Mouse (Mus musculus) liver, embryonic 12.5 days (tissue): Measurements from ENCODE around the gene 6330403K07Rik. TPM values are rescaled to one million over a fixed set of nuclear protein-coding genes. Genes with fewer than 3 reads are reported as not detected.

Source experiments
- ATAC-seq: fragments of 200-750 bp; cut with Nextera tagmentation; 2 replicates; pipeline ENCODE4 v1.8.0; 2017; ENCODE audit warnings: moderate number of reproducible peaks, mild to moderate bottlenecking, moderate library complexity
- H3K27ac ChIP-seq: fragments of 300-500 bp; sonication (generic); 2 replicates; pipeline ENCODE4 v1.5.1; 2016; ENCODE audit warnings: mild to moderate bottlenecking
- H3K27me3 ChIP-seq: fragments of 300-500 bp; sonication (generic); replicated peaks from 2 replicates; pipeline ENCODE4 v1.6.1; 2016; ENCODE audit warnings: mild to moderate bottlenecking, moderate library complexity
- H3K36me3 ChIP-seq: fragments of 300-500 bp; sonication (generic); 2 replicates; pipeline ENCODE4 v1.6.1; 2016; ENCODE audit warnings: mild to moderate bottlenecking, moderate library complexity
- H3K4me1 ChIP-seq: fragments of 300-500 bp; sonication (generic); 2 replicates; pipeline ENCODE4 v1.6.1; 2016
- H3K4me2 ChIP-seq: fragments of 300-500 bp; sonication (generic); 2 replicates; pipeline ENCODE4 v1.6.1; 2016; ENCODE audit warnings: mild to moderate bottlenecking, moderate library complexity
- H3K4me3 ChIP-seq: fragments of 300-500 bp; sonication (generic); 2 replicates; pipeline ENCODE4 v1.5.1; 2016; ENCODE audit warnings: mild to moderate bottlenecking, moderate library complexity
- H3K9ac ChIP-seq: fragments of 300-500 bp; sonication (generic); 2 replicates; pipeline ENCODE4 v1.6.1; 2016; ENCODE audit warnings: mild to moderate bottlenecking, moderate library complexity
- H3K9me3 ChIP-seq: fragments of 300-500 bp; sonication (generic); replicated peaks from 2 replicates; pipeline ENCODE4 v1.6.1; 2016; ENCODE audit warnings: mild to moderate bottlenecking, moderate library complexity
- WGBS: fragments of 180-500 bp; shearing (Covaris S2); methylation state at CpG from one replicate; pipeline ENCODE4 v1.1.7; 2016; ENCODE audit not compliant: insufficient replicate concordance; 5-methylcytosine and 5-hydroxymethylcytosine counted together
- polyA plus RNA-seq: library from polyadenylated mRNA; unstranded; fragments of >200 nt; fragmentation: Nextera tagmentation; extraction: Ambion mirVana; gene quantifications from 2 replicates; pipeline ENCODE4 v1.2.1, GENCODE M21; 2016

Gene 6330403K07Rik
- polyA plus RNA-seq, 1 experiment from 2014 or later, result 12.9 TPM

DNA sequence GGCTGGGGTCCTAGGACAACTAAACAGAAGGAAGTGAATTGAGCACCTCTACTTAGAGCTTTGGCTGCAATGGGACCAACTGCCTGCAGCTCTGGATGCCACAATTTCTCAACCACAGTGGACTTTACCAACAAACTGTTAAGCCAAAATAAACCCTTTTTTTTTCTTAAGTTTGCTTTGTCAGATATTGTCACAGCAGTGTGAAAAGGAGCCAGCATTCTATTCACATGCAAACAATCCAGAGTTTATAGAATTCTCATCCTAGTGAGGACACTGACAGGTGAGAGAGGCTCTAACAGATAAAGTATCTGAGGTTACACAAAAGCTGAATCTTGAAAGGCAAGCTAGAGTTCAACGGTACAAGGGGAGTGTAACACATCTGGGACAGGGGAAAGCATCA is 16.3 kb downstream of the 6330403K07Rik start:
- Histone ChIP-seq H3K9ac (peak overlapping the region; percentile 15; the same call in 1 of the 2 replicates), H3K27ac (no peak overlapping the region), H3K4me1 (peaks cover 40% of the 10 kb centered on the region), H3K4me3 (no peak overlapping the region), H3K36me3 (peaks cover 39% of the 10 kb centered on the region), H3K9me3 (no peaks in the 10 kb centered on the region), H3K27me3 (no peaks in the 10 kb centered on the region), H3K4me2 (no peak overlapping the region)
- WGBS, result 74% methylated on average over 1 of the region's 1 CpGs
- no peak for ATAC-seq

DNA sequence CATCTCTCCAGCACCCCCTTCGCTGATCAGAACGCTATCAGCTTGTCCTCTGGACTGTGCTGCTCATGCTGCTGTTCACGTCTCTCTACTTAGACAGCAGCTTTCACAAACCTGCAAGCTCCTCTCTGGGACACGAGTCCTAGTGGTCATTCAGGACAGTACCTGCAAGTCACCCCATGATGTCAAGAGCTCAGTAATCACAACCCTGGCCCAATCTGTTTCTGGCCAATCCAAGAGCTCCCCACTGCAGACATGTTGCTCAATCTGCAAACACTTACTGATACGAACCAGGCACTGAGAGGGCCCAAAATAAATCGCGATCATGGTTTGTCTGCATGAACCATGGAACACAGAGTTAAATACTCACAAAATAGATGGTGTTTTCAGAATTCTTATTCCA is 20.6 kb downstream of the 6330403K07Rik start:
- no peak overlapping the region for H3K9ac ChIP-seq
- 78% methylated on average over 7 of the region's 7 CpGs for WGBS
- peaks cover 23% of the 10 kb centered on the region for H3K4me1 ChIP-seq
- ATAC-seq, result peak; percentile 71
- H3K27me3 ChIP-seq, result no peaks in the 10 kb centered on the region
- H3K9me3 ChIP-seq, result no peaks in the 10 kb centered on the region
- H3K27ac ChIP-seq, result no peak overlapping the region
- peaks cover 69% of the 10 kb centered on the region for H3K36me3 ChIP-seq
- no peak overlapping the region for H3K4me2 ChIP-seq
- H3K4me3 ChIP-seq, result no peak overlapping the region

DNA sequence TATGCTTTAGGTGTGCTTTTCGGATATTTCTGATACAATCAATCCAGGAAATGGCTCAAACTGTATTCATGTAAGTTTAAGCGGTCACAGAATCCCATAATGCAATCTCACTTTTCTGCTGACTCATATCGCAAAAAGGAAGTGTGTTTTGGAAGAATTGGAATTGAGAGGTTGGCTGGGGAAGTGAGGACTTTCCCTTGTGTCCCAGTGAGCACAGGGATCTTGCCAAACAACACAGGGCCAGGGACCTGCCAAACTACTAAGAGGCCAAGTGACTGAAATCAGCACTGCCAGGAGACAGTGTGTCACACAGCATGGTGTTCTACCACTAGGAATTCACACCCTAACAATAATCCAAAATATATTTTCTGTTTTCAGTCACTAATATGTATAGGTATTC is 25.0 kb downstream of the 6330403K07Rik start:
- Histone ChIP-seq H3K27ac (no peak overlapping the region), H3K4me2 (no peak overlapping the region), H3K36me3 (peaks cover 59% of the 10 kb centered on the region), H3K27me3 (no peaks in the 10 kb centered on the region), H3K4me1 (peaks cover 16% of the 10 kb centered on the region), H3K9ac (no peak overlapping the region), H3K9me3 (no peaks in the 10 kb centered on the region), H3K4me3 (no peak overlapping the region)
- WGBS, result 76% methylated on average over 3 of the region's 3 CpGs
- no peak for ATAC-seq

DNA sequence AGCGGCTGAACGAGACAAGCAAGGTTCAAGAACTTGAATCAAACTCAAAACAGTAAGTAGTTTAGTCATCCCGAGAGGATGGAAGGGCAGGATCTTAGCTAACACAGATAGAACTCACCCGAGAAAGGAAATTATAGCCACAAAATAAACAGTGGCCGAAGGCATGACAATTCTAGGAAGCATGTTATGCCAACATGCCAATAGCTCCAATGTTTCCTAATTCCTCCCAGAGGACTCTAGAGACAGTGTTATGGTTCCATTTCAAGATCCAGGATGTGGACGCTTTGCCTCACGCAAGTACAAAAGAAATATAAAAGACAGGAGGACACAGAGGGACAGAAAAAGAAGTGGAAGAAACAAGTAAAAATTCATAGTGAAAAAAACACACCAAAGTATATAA is 25.5 kb downstream of the 6330403K07Rik start:
- no peak for ATAC-seq
- no peaks in the 10 kb centered on the region for H3K9me3 ChIP-seq
- H3K27ac ChIP-seq, result no peak overlapping the region
- H3K4me1 ChIP-seq, result peaks cover 21% of the 10 kb centered on the region
- no peaks in the 10 kb centered on the region for H3K27me3 ChIP-seq
- H3K9ac ChIP-seq, result no peak overlapping the region
- peaks cover 56% of the 10 kb centered on the region for H3K36me3 ChIP-seq
- H3K4me2 ChIP-seq, result no peak overlapping the region
- no peak overlapping the region for H3K4me3 ChIP-seq
- 86% methylated on average over 7 of the region's 7 CpGs for WGBS

DNA sequence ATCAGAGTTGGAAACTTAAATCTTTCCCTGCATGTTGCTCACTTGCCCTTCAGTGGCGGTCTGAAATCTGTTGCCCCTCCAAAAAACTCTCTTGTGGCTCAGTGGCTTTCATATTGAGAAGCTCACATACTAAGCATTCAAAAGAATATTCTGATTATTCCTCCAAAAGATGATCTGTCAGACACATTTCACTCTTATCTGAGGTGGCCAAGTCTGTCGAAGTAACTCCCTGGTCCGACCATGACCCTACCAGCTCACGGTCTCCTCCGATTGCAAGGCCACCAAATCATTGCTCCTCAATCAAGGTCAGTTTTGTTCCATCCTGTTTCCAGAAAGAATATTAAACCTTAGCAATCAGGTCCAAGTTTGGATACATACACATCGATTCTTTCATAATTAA is 26.3 kb downstream of the 6330403K07Rik start:
- H3K4me3 ChIP-seq, result no peak overlapping the region
- 80% methylated on average over 6 of the region's 6 CpGs for WGBS
- H3K9ac ChIP-seq, result no peak overlapping the region
- ATAC-seq, result no peak
- H3K36me3 ChIP-seq, result peaks cover 48% of the 10 kb centered on the region
- no peak overlapping the region for H3K27ac ChIP-seq
- no peaks in the 10 kb centered on the region for H3K27me3 ChIP-seq
- H3K4me2 ChIP-seq, result no peak overlapping the region
- H3K9me3 ChIP-seq, result no peaks in the 10 kb centered on the region
- H3K4me1 ChIP-seq, result peaks cover 29% of the 10 kb centered on the region

DNA sequence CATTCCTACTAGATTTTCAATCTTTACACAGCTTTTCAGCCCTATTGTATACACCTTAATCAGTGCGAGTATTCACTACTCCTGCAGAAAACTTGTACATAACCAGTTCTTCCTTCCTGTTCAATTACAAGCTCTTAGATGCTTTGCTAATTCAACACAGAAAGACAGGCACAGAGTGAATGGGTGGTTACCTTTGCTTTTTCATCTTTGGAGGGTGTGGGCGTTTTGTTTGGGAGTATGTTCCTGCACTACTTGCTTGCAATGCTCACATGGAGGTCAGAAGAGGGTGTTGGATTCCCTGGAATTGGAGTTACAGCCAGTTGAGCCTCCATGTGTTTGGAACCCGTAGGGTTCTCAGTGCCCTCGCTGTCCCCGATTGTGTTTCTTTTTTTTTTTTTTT is 28.3 kb downstream of the 6330403K07Rik start:
- H3K27ac ChIP-seq, result peak overlapping the region; percentile 72
- no peak for ATAC-seq
- WGBS, result 45% methylated on average over 5 of the region's 5 CpGs

DNA sequence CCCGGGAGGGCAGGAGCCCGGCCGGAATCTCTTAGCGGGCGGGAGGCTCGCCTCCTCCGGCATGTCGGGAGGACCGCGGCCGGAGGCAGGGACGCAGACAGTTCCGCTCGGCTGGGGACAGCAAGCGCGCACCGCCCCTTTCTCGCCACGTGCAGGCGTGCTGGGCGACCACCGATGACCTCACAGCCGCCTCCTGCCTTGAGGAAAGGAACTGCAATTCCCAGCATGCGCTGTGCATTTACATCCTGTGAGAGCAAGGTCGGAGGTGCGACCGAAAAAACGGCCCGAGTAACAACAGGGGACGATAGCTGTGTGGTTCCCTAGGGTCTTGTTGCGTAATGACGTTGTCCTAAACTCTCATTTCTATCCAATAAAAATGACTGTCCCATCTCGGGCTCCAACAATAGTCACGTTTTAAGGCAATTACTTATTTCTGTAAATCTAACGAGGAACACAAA is 29.0 kb downstream of the 6330403K07Rik start, which contains the start of gene Dhx33:
TSS of gene Dhx33 (minus strand) at position 122 of the 458 bp plus-strand sequence.
- under 1% methylated on average over 34 of the region's 35 CpGs for WGBS
- peak; percentile 93 for ATAC-seq
- H3K4me2 ChIP-seq, result peak within 1 kb of the TSS; percentile 90

More for the DNA sequence above, 28.3 kb downstream of the 6330403K07Rik start:
- peaks cover 42% of the 10 kb centered on the region for H3K36me3 ChIP-seq
- no peaks in the 10 kb centered on the region for H3K9me3 ChIP-seq
- peak overlapping the region; percentile 90 for H3K4me2 ChIP-seq
- H3K4me1 ChIP-seq, result peaks cover 38% of the 10 kb centered on the region
- no peaks in the 10 kb centered on the region for H3K27me3 ChIP-seq
- peak overlapping the region; percentile 83 for H3K9ac ChIP-seq
- peak overlapping the region; percentile 93 for H3K4me3 ChIP-seq

DNA sequence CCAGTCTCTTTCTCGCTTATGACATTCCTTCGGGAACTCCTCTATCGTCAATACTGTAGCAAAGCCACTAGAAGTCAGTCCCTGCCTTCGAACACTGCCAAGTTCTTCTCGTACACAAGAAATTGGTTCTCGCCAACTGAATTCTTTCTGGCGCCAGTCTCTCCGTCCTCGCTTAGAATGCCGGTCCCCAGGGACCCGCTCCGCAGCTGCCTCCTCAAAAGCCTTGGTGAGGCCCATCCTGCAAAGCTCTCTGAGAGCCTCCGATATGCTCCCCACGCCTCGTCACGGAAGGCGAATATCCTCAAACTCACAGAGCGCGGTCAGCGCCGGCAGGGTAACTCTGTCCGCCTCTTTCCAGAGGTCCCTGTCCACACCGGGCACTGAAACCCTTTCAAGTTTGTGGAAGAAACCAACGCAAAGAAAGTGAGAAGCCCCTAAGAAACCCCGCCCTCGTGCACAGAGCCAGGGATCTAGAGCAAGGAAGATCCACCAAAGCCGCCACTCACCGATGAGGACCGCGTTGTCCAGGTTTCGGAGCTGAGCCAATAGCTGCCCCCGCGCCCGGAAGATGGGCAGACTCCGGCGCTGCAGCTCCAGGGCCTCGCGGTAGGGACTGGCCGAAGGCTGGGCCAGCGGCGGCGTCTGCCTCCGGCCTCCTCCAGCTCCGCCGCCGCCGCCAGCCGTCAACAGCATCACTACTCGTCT is 29.6 kb downstream of the 6330403K07Rik start:
- Histone ChIP-seq H3K27ac (peak overlapping the region; percentile 82), H3K9ac (peak overlapping the region; percentile 83), H3K4me1 (peaks cover 30% of the 10 kb centered on the region), H3K27me3 (no peaks in the 10 kb centered on the region), H3K36me3 (peaks cover 42% of the 10 kb centered on the region), H3K4me2 (peak overlapping the region; percentile 90), H3K9me3 (no peaks in the 10 kb centered on the region), H3K4me3 (peak overlapping the region; percentile 93)
- ATAC-seq, result peak; percentile 80
- under 1% methylated on average over 49 of the region's 49 CpGs for WGBS

More for the DNA sequence above, 29.0 kb downstream of the 6330403K07Rik start, which contains the start of gene Dhx33:
- H3K9me3 ChIP-seq, result no peaks in the 10 kb centered on the region
- H3K27ac ChIP-seq, result peak within 1 kb of the TSS; percentile 82
- H3K4me1 ChIP-seq, result peaks cover 34% of the 10 kb centered on the region
- H3K36me3 ChIP-seq, result peaks cover 42% of the 10 kb centered on the region
- peak within 1 kb of the TSS; percentile 93 for H3K4me3 ChIP-seq
- peak within 1 kb of the TSS; percentile 83 for H3K9ac ChIP-seq
- no peaks in the 10 kb centered on the region for H3K27me3 ChIP-seq

DNA sequence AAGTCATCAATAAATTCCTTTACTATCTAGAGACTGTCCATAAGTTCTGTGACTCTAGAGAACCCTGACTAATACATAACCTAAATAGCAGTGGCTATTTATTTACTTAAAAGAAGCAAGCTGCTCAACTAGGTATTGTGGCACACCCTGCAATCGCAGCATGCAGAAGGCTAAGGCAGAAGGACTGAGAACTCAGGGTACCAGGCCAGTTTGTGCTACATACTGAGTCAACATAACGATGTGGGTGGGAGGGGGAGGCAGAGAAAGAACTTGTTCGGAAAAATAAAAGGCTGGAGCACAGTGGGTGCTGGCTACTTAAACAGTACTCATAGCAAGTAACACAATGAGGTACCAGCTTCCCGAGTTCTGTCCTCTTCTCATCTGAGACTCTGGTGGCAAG is 32.1 kb downstream of the 6330403K07Rik start:
- Histone ChIP-seq H3K9me3 (no peaks in the 10 kb centered on the region), H3K9ac (no peak overlapping the region), H3K27ac (no peak overlapping the region), H3K4me1 (peaks cover 30% of the 10 kb centered on the region), H3K27me3 (no peaks in the 10 kb centered on the region), H3K4me2 (no peak overlapping the region), H3K4me3 (no peak overlapping the region), H3K36me3 (peaks cover 50% of the 10 kb centered on the region)
- no peak for ATAC-seq
- WGBS, result 86% methylated on average over 4 of the region's 4 CpGs

DNA sequence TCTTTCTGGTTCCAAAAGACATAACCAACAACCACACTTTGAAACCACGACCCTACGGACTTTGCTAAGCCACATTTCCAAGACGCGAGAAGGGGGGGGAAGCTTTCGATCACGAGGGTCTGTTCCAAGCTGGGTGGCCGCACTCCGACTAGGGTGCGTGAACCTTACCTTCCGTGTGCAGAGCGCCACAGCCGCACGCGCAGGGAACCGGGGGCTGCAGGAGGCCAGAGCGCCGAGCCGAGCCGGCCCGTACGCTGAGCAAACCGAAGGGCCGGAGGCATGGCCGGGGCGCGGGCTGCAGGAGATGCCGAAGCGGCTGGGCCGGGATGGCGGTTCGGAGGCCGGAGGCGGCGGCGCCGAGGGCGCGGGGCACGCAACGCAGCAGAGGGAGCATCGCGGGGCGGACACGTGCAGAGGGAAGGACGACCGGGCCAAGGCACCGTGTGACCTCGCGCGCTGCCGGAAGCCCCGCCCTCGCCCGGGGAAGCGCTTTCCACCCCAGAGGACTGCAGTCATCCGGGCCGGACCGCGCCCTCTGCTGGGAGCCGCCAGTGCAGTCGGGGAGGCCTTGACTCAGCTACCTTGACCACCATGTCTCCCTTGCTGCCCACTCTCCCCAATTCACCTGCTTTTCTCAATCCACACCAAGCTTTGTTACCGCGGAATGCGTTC is 50.6 kb downstream of the 6330403K07Rik start, which contains the start of gene C1qbp:
TSS of gene C1qbp (minus strand) at position 470 of the 672 bp plus-strand sequence.
- H3K4me1 ChIP-seq, result peaks cover 41% of the 10 kb centered on the region
- ATAC-seq, result peak; percentile 93
- peak within 1 kb of the TSS; percentile 76 for H3K27ac ChIP-seq
- peak within 1 kb of the TSS; percentile 97 for H3K4me2 ChIP-seq
- peaks cover 76% of the 10 kb centered on the region for H3K36me3 ChIP-seq
- no peaks in the 10 kb centered on the region for H3K9me3 ChIP-seq
- peak within 1 kb of the TSS; percentile 93 for H3K9ac ChIP-seq
- WGBS, result under 1% methylated on average over 59 of the region's 64 CpGs
- no peaks in the 10 kb centered on the region for H3K27me3 ChIP-seq
- peak within 1 kb of the TSS; percentile 99 for H3K4me3 ChIP-seq

DNA sequence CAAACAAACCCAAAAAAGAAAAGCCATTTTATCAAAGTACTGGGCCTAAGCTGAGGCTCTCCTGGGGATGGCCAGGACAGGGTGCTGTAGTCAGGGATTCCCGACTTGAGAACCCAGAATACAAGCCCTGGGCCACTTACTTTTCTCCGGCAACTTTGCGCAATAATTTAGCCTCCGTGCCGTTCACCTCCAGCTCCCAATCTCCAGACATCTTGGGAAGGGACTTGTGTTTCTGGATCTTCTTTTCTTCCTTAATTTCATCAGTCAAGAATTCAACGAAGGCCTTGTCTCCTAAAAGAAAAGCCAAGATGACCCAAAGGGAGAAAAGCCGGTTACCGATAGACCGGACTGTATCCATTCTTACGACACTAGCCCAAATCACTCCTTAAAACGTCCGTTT is 51.3 kb downstream of the 6330403K07Rik start:
- H3K27ac ChIP-seq, result peak overlapping the region; percentile 76

More for the DNA sequence above, 51.3 kb downstream of the 6330403K07Rik start:
- no peak for ATAC-seq
- WGBS, result 3% methylated on average over 12 of the region's 12 CpGs
- Histone ChIP-seq H3K9me3 (no peaks in the 10 kb centered on the region), H3K9ac (peak overlapping the region; percentile 93), H3K36me3 (peaks cover 76% of the 10 kb centered on the region), H3K27me3 (no peaks in the 10 kb centered on the region), H3K4me3 (peak overlapping the region; percentile 99), H3K4me2 (peak overlapping the region; percentile 97), H3K4me1 (peaks cover 41% of the 10 kb centered on the region)
